Mouse (Mus musculus) forebrain, embryonic 11.5 days (tissue): ENCODE results near the gene Tead1. TPM values are rescaled to one million over a fixed set of nuclear protein-coding genes. Genes with fewer than 3 reads are reported as not detected.

Experiments
- ATAC-seq: fragments of 200-750 bp; cut with Nextera tagmentation; replicated peaks from 2 replicates; pipeline ENCODE4 v1.8.0; 2017; ENCODE audit warnings: moderate TSS enrichment; ENCODE audit not compliant: low FRiP score
- DNase-seq: peaks from one replicate; pipeline ENCODE4 v3.0.0-alpha.2; 2017; ENCODE audit warnings: low spot score
- H3K27ac ChIP-seq: fragments of 300-500 bp; sonication (generic); 2 replicates; pipeline ENCODE4 v1.5.1; 2014; ENCODE audit warnings: low read depth, low read length
- H3K27me3 ChIP-seq: fragments of 300-500 bp; sonication (generic); 2 replicates; pipeline ENCODE4 v1.6.1; 2014; ENCODE audit warnings: mild to moderate bottlenecking, low read length, mixed read lengths; ENCODE audit not compliant: control insufficient read depth, insufficient read depth
- H3K36me3 ChIP-seq: fragments of 300-500 bp; sonication (generic); 2 replicates; pipeline ENCODE4 v1.6.1; 2014; ENCODE audit warnings: mild to moderate bottlenecking, low read length, moderate library complexity, mixed read lengths; ENCODE audit not compliant: control insufficient read depth, insufficient read depth
- H3K4me1 ChIP-seq: fragments of 300-500 bp; sonication (generic); replicated peaks from 2 replicates; pipeline ENCODE4 v1.6.1; 2014; ENCODE audit warnings: low read length, mixed read lengths; ENCODE audit not compliant: control insufficient read depth, insufficient read depth
- H3K4me2 ChIP-seq: fragments of 300-500 bp; sonication (generic); 2 replicates; pipeline ENCODE4 v1.6.1; 2014; ENCODE audit warnings: low read depth, mild to moderate bottlenecking, low read length, moderate library complexity, mixed read lengths; ENCODE audit not compliant: severe bottlenecking
- H3K4me3 ChIP-seq: fragments of 300-500 bp; sonication (generic); 2 replicates; pipeline ENCODE4 v1.5.1; 2014; ENCODE audit warnings: low read depth, low read length
- H3K9ac ChIP-seq: fragments of 300-500 bp; sonication (generic); 2 replicates; pipeline ENCODE4 v1.6.1; 2014; ENCODE audit warnings: low read length
- H3K9me3 ChIP-seq: fragments of 300-500 bp; sonication (generic); 2 replicates; pipeline ENCODE4 v1.6.1; 2016; ENCODE audit warnings: low read length, mixed read lengths; ENCODE audit not compliant: control insufficient read depth
- WGBS: fragments of 180-500 bp; shearing (Covaris S2); extraction: QIAGEN DNeasy Blood & Tissue Kit; methylation state at CpG from one replicate; pipeline ENCODE4 v1.1.7; 2014; 5-methylcytosine and 5-hydroxymethylcytosine counted together
- polyA plus RNA-seq: library from polyadenylated mRNA; unstranded; fragments of >200 nt; fragmentation: Nextera tagmentation; extraction: Ambion mirVana; gene quantifications from 2 replicates; pipeline ENCODE4 v1.2.1, GENCODE M21; 2014

The Tead1 gene
- polyA plus RNA-seq, 1 experiment from 2014 or later = 24.9 TPM

- H3K27me3 ChIP-seq = no peaks in the 10 kb centered on the region
- H3K4me3 ChIP-seq = no peak overlapping the region
- no peaks in the 10 kb centered on the region for H3K9me3 ChIP-seq
- H3K4me1 ChIP-seq = 0 out of 2 replicates have a peak, but pooled peaks cover 2% of the 10 kb centered on the region
- DNase-seq (no peak), ATAC-seq (no peak)
- no peak overlapping the region for H3K9ac ChIP-seq
- H3K27ac ChIP-seq = no peak overlapping the region
- no peaks in the 10 kb centered on the region for H3K36me3 ChIP-seq
- WGBS = 80% methylated on average over 3 of the region's 3 CpGs
- H3K4me2 ChIP-seq = no peak overlapping the region
Measured at GRCm38 (mm10) chr7:112658939-112659338, 20.2 kb upstream of the Tead1 start.

GRCm38 (mm10) chr7:112659816-112660215 lies 19.3 kb upstream of the Tead1 start:
- no peaks in the 10 kb centered on the region for H3K9me3 ChIP-seq
- ATAC-seq = no peak
- DNase-seq = no peak
- H3K9ac ChIP-seq = no peak overlapping the region
- no peak overlapping the region for H3K27ac ChIP-seq
- H3K4me1 ChIP-seq = 0 out of 2 replicates have a peak, but pooled peaks cover 2% of the 10 kb centered on the region
- H3K36me3 ChIP-seq = no peaks in the 10 kb centered on the region
- H3K27me3 ChIP-seq = no peaks in the 10 kb centered on the region
- no peak overlapping the region for H3K4me3 ChIP-seq
- 39% methylated on average over 5 of the region's 5 CpGs for WGBS
- no peak overlapping the region for H3K4me2 ChIP-seq

- 27% methylated on average over 1 of the region's 1 CpGs for WGBS
- Histone ChIP-seq H3K27ac (no peak overlapping the region), H3K36me3 (no peaks in the 10 kb centered on the region)
Measured at GRCm38 (mm10) chr7:112660325-112660724, 18.8 kb upstream of the Tead1 start.

GRCm38 (mm10) chr7:112662398-112663313 lies 16.5 kb upstream of the Tead1 start:
- no peaks in the 10 kb centered on the region for H3K9me3 ChIP-seq
- ATAC-seq (no peak), DNase-seq (no peak)
- no peaks in the 10 kb centered on the region for H3K27me3 ChIP-seq
- H3K4me2 ChIP-seq = no peak overlapping the region
- H3K36me3 ChIP-seq = no peaks in the 10 kb centered on the region
- 78% methylated on average over 12 of the region's 12 CpGs for WGBS
- H3K27ac ChIP-seq = 0 out of 2 replicates have a peak overlapping the region, but pooled peaks have one; percentile 3
- H3K4me3 ChIP-seq = no peak overlapping the region
- no peak overlapping the region for H3K9ac ChIP-seq
- 0 out of 2 replicates have a peak, but pooled peaks cover 2% of the 10 kb centered on the region for H3K4me1 ChIP-seq

More at GRCm38 (mm10) chr7:112660325-112660724, 18.8 kb upstream of the Tead1 start:
- no peaks in the 10 kb centered on the region for H3K9me3 ChIP-seq
- 0 out of 2 replicates have a peak, but pooled peaks cover 2% of the 10 kb centered on the region for H3K4me1 ChIP-seq
- H3K27me3 ChIP-seq = no peaks in the 10 kb centered on the region
- no peak for DNase-seq
- H3K4me3 ChIP-seq = no peak overlapping the region
- no peak overlapping the region for H3K4me2 ChIP-seq
- H3K9ac ChIP-seq = no peak overlapping the region
- no peak for ATAC-seq

- no peak overlapping the region for H3K9ac ChIP-seq
- no peaks in the 10 kb centered on the region for H3K36me3 ChIP-seq
- no peaks in the 10 kb centered on the region for H3K27me3 ChIP-seq
- no peak overlapping the region for H3K4me3 ChIP-seq
- 44% methylated on average over 6 of the region's 6 CpGs for WGBS
- DNase-seq = no peak
- no peak overlapping the region for H3K4me2 ChIP-seq
- ATAC-seq = no peak
- no peak overlapping the region for H3K27ac ChIP-seq
- 0 out of 2 replicates have a peak, but pooled peaks cover 2% of the 10 kb centered on the region for H3K4me1 ChIP-seq
- no peaks in the 10 kb centered on the region for H3K9me3 ChIP-seq
Measured at GRCm38 (mm10) chr7:112663314-112663966, 15.7 kb upstream of the Tead1 start.

- Histone ChIP-seq H3K27ac (no peak overlapping the region), H3K4me3 (no peak overlapping the region), H3K4me1 (no peaks in the 10 kb centered on the region), H3K27me3 (no peaks in the 10 kb centered on the region), H3K36me3 (no peaks in the 10 kb centered on the region), H3K9ac (no peak overlapping the region), H3K9me3 (no peaks in the 10 kb centered on the region), H3K4me2 (no peak overlapping the region)
- ATAC-seq (no peak), DNase-seq (no peak)
- WGBS = 93% methylated on average over 2 of the region's 2 CpGs
Measured at GRCm38 (mm10) chr7:112669993-112670392, 9.1 kb upstream of the Tead1 start.

- Histone ChIP-seq H3K4me3 (peak overlapping the region; percentile 91), H3K4me2 (peak overlapping the region; percentile 78), H3K27ac (peak overlapping the region; percentile 58; the same call in 1 of the 2 replicates), H3K9ac (peak overlapping the region; percentile 61), H3K9me3 (no peaks in the 10 kb centered on the region), H3K27me3 (no peaks in the 10 kb centered on the region), H3K36me3 (no peaks in the 10 kb centered on the region), H3K4me1 (peaks cover 12% of the 10 kb centered on the region)
- peak; percentile 77 for DNase-seq
- under 1% methylated on average over 44 of the region's 44 CpGs for WGBS
- ATAC-seq = peak; percentile 76
Measured at GRCm38 (mm10) chr7:112678418-112679170, 524 bp upstream of the Tead1 start.
